Mouse (Mus musculus) embryonic facial prominence, embryonic 14.5 days (tissue): ENCODE data around the gene Otud7b. TPM values are rescaled to one million over a fixed set of nuclear protein-coding genes. Genes with fewer than 3 reads are reported as not detected.
"Not testable (repeated sequence)": the region's sequence is repeated elsewhere in the genome, so short reads cannot be mapped to it uniquely, and the experiment has no call there.

Source experiments
- ATAC-seq: fragments of 200-750 bp; cut with Nextera tagmentation; 2 replicates; pipeline ENCODE4 v1.8.0; 2017; ENCODE audit warnings: low read depth, moderate number of reproducible peaks, moderate TSS enrichment
- DNase-seq: peaks from one replicate; pipeline ENCODE4 v3.0.0-alpha.2; 2015; ENCODE audit warnings: low spot score
- H3K27ac ChIP-seq: fragments of 300-500 bp; sonication (generic); replicated peaks from 2 replicates; pipeline ENCODE4 v1.5.1; 2014; ENCODE audit warnings: low read depth, mild to moderate bottlenecking, low read length, moderate library complexity
- H3K27me3 ChIP-seq: fragments of 300-500 bp; sonication (generic); replicated peaks from 2 replicates; pipeline ENCODE4 v1.6.1; 2014; ENCODE audit warnings: low read length; ENCODE audit not compliant: control insufficient read depth, insufficient read depth
- H3K36me3 ChIP-seq: fragments of 300-500 bp; sonication (generic); 2 replicates; pipeline ENCODE4 v1.6.1; 2014; ENCODE audit warnings: low read length, mixed read lengths; ENCODE audit not compliant: control insufficient read depth, insufficient read depth
- H3K4me1 ChIP-seq: fragments of 300-500 bp; sonication (generic); 2 replicates; pipeline ENCODE4 v1.6.1; 2014; ENCODE audit warnings: antibody characterized with exemption, low read length; ENCODE audit not compliant: control insufficient read depth, insufficient read depth
- H3K4me2 ChIP-seq: fragments of 300-500 bp; sonication (generic); 2 replicates; pipeline ENCODE4 v1.6.1; 2014; ENCODE audit warnings: low read depth, mild to moderate bottlenecking, low read length, moderate library complexity, mixed read lengths
- H3K4me3 ChIP-seq: fragments of 300-500 bp; sonication (generic); 2 replicates; pipeline ENCODE4 v1.5.1; 2014; ENCODE audit warnings: low read depth, mild to moderate bottlenecking, low read length
- H3K9ac ChIP-seq: fragments of 300-500 bp; sonication (generic); 2 replicates; pipeline ENCODE4 v1.6.1; 2014; ENCODE audit warnings: low read depth, mild to moderate bottlenecking, low read length, moderate library complexity, mixed read lengths
- H3K9me3 ChIP-seq: fragments of 300-500 bp; sonication (generic); 2 replicates; pipeline ENCODE4 v1.6.1; 2016; ENCODE audit warnings: low read length; ENCODE audit not compliant: control insufficient read depth
- WGBS: fragments of 180-500 bp; shearing (Covaris S2); extraction: QIAGEN DNeasy Blood & Tissue Kit; methylation state at CpG from one replicate; pipeline ENCODE4 v1.1.7; 2014; 5-methylcytosine and 5-hydroxymethylcytosine counted together
- polyA plus RNA-seq: library from polyadenylated mRNA; unstranded; fragments of >200 nt; fragmentation: Nextera tagmentation; extraction: Ambion mirVana; gene quantifications from 2 replicates; pipeline ENCODE4 v1.2.1, GENCODE M21; 2014

The Otud7b gene
- polyA plus RNA-seq, 1 experiment from 2014 or later: 17.6 TPM

DNA sequence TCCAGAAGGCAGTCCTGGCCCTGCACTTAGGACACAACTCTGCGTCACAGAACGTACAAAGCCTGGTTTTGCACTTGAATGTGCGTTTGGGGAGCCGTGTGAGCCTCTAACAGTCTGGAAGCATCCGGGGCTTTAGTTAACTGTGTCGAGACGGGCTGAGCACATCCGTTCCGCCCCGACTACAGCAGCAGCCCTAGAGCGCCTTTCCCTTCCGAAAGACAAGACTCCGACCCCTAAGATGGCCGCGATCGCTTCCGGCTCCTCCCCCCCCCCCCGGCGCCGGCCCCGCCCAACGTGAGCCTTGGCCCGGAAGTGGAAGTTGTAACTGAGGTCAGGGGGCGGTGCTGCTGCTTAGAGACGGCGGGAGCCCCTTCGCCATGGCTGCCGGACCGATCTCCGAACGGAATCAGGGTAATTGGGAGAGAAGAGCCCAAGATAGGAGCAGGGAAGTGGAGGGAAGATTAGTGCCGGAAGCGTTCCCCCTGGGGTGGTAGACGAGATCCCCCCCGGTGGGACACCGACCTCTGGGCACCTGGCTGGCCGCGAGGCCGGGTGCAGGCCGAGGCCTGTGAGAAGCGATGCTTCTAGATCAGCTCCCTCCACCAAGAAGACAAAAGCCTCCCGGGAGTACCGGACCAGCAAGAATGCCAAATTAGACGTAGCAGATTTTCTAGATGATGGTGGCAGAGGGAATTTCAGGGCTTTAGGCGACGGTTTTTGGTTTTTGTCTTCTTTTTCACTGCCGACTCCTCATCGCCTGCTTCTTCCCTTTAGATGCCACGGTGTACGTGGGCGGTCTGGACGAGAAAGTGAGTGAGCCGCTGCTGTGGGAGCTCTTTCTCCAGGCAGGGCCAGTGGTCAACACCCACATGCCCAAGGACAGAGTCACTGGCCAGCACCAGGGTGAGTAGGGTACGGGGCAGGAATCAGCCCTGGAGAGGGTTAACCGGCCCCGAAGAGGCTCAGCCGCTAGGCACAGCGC is 68.2 kb downstream of the Otud7b start, which contains the start of gene Sf3b4:
Gene Sf3b4, plus strand, starts transcription at position 136 of the 982 bp plus-strand sequence.
- Histone ChIP-seq H3K27ac (peak within 1 kb of the TSS; percentile 99), H3K9me3 (no peaks in the 10 kb centered on the region), H3K4me3 (peak within 1 kb of the TSS; percentile 88), H3K9ac (peak within 1 kb of the TSS; percentile 91), H3K4me2 (peak within 1 kb of the TSS; percentile 95), H3K4me1 (peaks cover 11% of the 10 kb centered on the region), H3K27me3 (no peaks in the 10 kb centered on the region), H3K36me3 (peaks cover 50% of the 10 kb centered on the region)
- DNase-seq (peak; percentile 97), ATAC-seq (peak; percentile 95)
- WGBS: 1% methylated on average over 41 of the region's 58 CpGs

DNA sequence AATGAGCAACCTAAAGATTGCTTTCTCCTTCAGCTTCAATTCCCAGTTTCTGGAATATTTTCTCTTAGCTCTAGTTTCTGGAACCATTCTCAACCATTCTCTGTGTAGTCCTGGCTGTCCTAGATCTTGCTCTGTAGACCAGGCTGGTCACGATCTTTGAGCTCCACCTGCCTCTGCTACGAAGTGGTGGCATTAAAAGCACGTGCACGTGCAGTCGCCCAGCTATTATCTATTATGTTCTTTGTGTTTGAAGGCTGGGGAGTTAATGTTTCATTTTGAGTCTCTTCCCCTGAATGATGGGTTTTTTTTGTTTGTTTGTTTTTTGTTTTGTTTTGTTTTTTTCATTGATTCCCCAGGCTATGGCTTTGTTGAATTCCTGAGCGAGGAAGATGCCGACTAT is 68.9 kb downstream of the Otud7b start:
- peaks cover 11% of the 10 kb centered on the region for H3K4me1 ChIP-seq
- ATAC-seq (no peak), DNase-seq (no peak)
- whole genome bisulfite sequencing: 35% methylated on average over 7 of the region's 7 CpGs
- peak overlapping the region; percentile 88 for H3K4me3 ChIP-seq
- H3K9ac ChIP-seq: peak overlapping the region; percentile 91
- H3K9me3 ChIP-seq: no peaks in the 10 kb centered on the region
- peak overlapping the region; percentile 95 for H3K4me2 ChIP-seq
- H3K27me3 ChIP-seq: no peaks in the 10 kb centered on the region
- H3K27ac ChIP-seq: no peak overlapping the region
- peaks cover 50% of the 10 kb centered on the region for H3K36me3 ChIP-seq

DNA sequence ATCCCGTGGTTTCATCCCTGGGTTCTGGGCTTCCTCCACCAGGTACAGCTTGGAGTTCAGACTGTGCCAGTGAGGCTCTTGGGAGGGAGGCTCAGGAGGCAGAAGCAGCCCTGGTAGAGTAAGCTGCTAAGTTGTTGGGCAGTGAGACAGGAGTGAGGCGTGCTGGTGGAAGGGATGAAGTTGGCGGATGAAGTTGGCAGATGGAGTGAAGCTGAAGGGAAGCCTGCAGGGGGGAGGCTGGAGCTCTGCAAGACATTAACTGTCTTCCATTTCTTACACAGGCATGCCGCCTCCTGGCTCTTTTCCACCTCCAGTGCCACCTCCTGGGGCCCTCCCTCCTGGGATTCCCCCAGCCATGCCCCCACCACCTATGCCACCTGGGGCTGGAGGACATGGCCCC is 69.7 kb downstream of the Otud7b start:
- not testable (repeated sequence) for H3K9me3 ChIP-seq, H3K27ac ChIP-seq, ATAC-seq, H3K27me3 ChIP-seq, H3K9ac ChIP-seq, H3K4me2 ChIP-seq, DNase-seq, H3K4me3 ChIP-seq
- Histone ChIP-seq H3K4me1 (peaks cover 11% of the 10 kb centered on the region), H3K36me3 (peaks cover 52% of the 10 kb centered on the region)
- WGBS: 86% methylated on average over 4 of the region's 4 CpGs

DNA sequence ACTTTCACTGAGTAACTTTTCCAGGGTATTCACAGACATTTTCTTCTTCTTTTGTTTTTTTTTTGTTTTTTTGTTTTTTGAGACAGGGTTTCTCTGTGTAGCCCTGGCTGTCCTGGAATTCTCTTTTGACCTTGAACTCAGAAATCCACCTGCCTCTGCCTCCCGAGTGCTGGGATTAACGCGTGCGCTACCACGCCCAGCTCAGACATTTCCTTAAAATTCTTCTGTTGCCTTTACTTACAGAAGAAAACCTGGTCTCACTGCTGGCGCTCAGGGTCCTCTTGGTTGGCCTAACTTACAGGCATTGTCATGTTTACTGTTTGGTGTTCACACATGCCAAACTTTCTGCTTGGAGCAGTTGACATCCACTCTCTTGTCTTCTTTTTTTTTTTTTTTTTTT is 70.9 kb downstream of the Otud7b start:
- 93% methylated on average over 6 of the region's 6 CpGs for WGBS
- Histone ChIP-seq H3K4me2 (no peak overlapping the region), H3K27me3 (no peaks in the 10 kb centered on the region), H3K9me3 (no peaks in the 10 kb centered on the region), H3K27ac (no peak overlapping the region), H3K4me1 (peaks cover 11% of the 10 kb centered on the region), H3K36me3 (peaks cover 49% of the 10 kb centered on the region), H3K9ac (no peak overlapping the region), H3K4me3 (no peak overlapping the region)
- DNase-seq: no peak
- no peak for ATAC-seq

DNA sequence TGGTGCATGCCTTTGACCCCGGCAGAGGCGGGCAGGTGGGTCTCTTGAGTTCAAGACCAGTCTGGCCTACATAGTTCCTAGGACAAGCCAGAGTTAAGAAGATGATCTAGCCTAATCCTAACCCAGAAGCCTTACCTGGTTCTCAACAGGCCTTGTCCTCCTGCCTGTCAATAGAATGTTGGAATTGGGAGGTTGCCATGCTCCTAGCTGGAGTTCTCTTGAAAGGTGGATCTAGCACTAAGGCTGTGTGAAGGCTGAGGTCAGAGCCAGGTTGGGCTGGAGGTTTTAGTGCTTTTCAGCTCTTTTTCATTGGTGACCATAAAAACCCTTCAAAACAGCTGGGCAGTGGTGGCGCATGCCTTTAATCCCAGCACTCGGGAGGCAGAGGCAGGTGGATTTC is 74.1 kb downstream of the Otud7b start:
- H3K4me3 ChIP-seq: no peak overlapping the region
- H3K9ac ChIP-seq: no peak overlapping the region
- ATAC-seq (no peak), DNase-seq (no peak)
- H3K27ac ChIP-seq: no peak overlapping the region
- 91% methylated on average over 4 of the region's 4 CpGs for WGBS
- peaks cover 13% of the 10 kb centered on the region for H3K4me1 ChIP-seq
- no peaks in the 10 kb centered on the region for H3K9me3 ChIP-seq
- no peak overlapping the region for H3K4me2 ChIP-seq
- no peaks in the 10 kb centered on the region for H3K27me3 ChIP-seq
- peaks cover 45% of the 10 kb centered on the region for H3K36me3 ChIP-seq

DNA sequence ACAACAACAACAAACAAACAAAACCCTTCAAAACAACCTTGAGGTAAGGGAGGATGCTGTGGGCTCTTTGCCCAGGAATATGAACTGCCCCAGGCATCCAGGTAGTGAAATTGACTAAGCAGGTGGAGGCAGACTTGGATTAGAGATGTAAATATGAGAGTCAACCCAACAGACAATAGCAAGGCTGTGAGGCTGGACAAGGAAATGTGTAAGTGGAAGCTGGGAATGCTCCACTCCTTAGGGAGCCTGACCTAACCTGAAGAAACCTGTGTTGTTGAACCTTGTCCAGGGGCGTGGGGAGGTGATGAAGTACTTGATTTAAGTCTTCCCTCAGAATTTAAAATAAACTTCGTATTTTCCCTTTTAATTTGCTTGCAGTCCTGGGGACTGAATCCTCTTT is 74.6 kb downstream of the Otud7b start:
- Histone ChIP-seq H3K36me3 (peaks cover 44% of the 10 kb centered on the region), H3K4me2 (no peak overlapping the region), H3K27ac (no peak overlapping the region), H3K27me3 (no peaks in the 10 kb centered on the region), H3K4me1 (peaks cover 13% of the 10 kb centered on the region), H3K4me3 (no peak overlapping the region), H3K9ac (no peak overlapping the region), H3K9me3 (no peaks in the 10 kb centered on the region)
- no peak for DNase-seq
- ATAC-seq: no peak
- WGBS: 78% methylated on average over 2 of the region's 2 CpGs

DNA sequence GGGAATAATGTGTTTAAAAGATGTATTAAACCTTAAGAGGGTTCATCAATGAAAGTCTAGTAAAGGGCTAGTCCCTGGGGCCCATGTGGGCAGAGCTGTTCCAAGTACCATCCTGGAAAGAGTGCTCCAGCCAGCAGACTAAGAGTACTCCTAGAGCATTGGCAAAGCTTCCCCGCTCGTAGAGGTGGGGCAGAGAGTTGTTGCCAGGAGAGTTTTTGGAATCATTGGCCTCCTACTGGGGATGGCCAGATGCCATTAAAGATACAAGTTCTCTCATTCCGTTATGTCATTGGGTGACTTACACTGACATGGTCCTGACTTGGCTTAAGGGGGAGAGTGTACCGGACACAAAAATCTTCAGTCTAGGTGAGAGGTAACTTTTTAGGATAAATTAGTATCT is 75.2 kb downstream of the Otud7b start:
- no peak overlapping the region for H3K9ac ChIP-seq
- no peak overlapping the region for H3K4me3 ChIP-seq
- no peaks in the 10 kb centered on the region for H3K27me3 ChIP-seq
- no peak overlapping the region for H3K27ac ChIP-seq
- DNase-seq (no peak), ATAC-seq (no peak)
- H3K9me3 ChIP-seq: no peaks in the 10 kb centered on the region
- peaks cover 13% of the 10 kb centered on the region for H3K4me1 ChIP-seq
- peaks cover 39% of the 10 kb centered on the region for H3K36me3 ChIP-seq
- WGBS: 62% methylated on average over 4 of the region's 4 CpGs
- no peak overlapping the region for H3K4me2 ChIP-seq

DNA sequence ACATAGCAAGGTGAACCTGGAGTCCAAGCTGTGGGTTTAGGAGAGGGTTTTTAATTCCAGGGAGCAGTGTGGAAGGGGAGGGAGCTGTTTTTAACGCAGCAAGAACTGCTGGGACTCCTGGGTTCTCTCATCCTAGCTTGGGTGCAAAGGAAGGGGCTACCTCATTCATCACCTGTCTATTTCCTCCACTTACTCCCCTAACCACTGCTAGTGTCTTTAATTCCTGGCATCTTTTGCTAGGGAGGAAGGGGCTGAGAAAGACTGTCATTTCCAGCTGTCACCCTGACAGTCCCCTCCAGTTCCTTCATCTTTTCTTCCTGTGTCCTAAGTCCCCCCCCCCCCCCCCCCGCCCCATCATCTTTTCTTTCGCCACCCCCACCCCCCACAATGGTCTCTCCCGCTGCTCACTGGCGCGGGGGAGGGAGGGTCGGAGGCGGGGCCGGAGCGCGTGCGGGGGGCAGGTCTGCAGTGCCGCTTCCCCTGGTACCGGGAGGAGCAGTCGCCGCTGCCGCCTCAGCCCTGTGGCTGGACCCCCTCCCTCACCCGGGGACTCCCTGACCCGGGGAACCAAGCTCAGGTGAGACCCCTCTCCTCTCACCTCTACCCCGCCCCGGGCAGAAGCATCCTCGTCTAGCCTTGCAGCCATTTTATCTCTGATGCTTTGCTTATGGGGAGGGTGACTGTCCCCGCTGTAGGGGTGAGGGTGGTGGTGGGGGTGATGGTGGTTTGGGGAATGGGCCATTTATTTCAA is 76.6 kb downstream of the Otud7b start, which contains the start of gene Sv2a:
Gene Sv2a, plus strand, starts transcription at position 425 of the 751 bp plus-strand sequence.
- no peak within 1 kb of the TSS for H3K27ac ChIP-seq
- peak within 1 kb of the TSS; percentile 58 for H3K4me3 ChIP-seq
- ATAC-seq: no peak; the same call in 1 of the 2 replicates
- peaks cover 13% of the 10 kb centered on the region for H3K4me1 ChIP-seq
- peaks cover 26% of the 10 kb centered on the region for H3K36me3 ChIP-seq
- DNase-seq: no peak
- H3K27me3 ChIP-seq: no peaks in the 10 kb centered on the region
- H3K4me2 ChIP-seq: peak within 1 kb of the TSS; percentile 81
- H3K9me3 ChIP-seq: no peaks in the 10 kb centered on the region
- 1% methylated on average over 11 of the region's 23 CpGs for WGBS
- H3K9ac ChIP-seq: peak within 1 kb of the TSS; percentile 71
